Mouse (Mus musculus) ES-E14 (cell line): ENCODE data around the gene Snap23.

Experiments used
- CHD2 ChIP-seq: IDR thresholded peaks from 2 replicates; pipeline ENCODE4 v1.6.1; 2014; ENCODE audit warnings: mild to moderate bottlenecking, low read depth, low read length, inconsistent platforms
- HCFC1 ChIP-seq: IDR thresholded peaks from 2 replicates; pipeline ENCODE4 v1.6.1; 2012; ENCODE audit warnings: low read length, inconsistent platforms, borderline replicate concordance; ENCODE audit not compliant: insufficient read depth
- MAFK ChIP-seq: IDR thresholded peaks from 2 replicates; pipeline ENCODE4 v1.6.1; 2014; ENCODE audit warnings: mild to moderate bottlenecking, low read depth, low read length, inconsistent platforms; ENCODE audit not compliant: insufficient read depth
- ZC3H11A ChIP-seq: IDR thresholded peaks from 2 replicates; pipeline ENCODE4 v1.6.1; 2012; ENCODE audit warnings: low read depth, mild to moderate bottlenecking, inconsistent platforms, low read length, borderline replicate concordance
- ZNF384 ChIP-seq: IDR thresholded peaks from 2 replicates; pipeline ENCODE4 v1.6.1; 2012; ENCODE audit warnings: low read depth, low read length, inconsistent platforms

- TF ChIP-seq MAFK (no peak), CHD2 (no peak), ZC3H11A (no peak), ZNF384 (no peak), HCFC1 (no peak)
These were observed 61.6 kb downstream of the Snap23 start, which contains the start of gene Stard9 for GRCm38 (mm10) chr2:120628886-120629735.
